Mouse (Mus musculus) olfactory bulb, adult 2 months (tissue): ENCODE measurements around the gene Trp53. TPM values are rescaled to one million over a fixed set of nuclear protein-coding genes. Genes with fewer than 3 reads are reported as not detected.

ENCODE experiments used
- H3K27ac ChIP-seq: fragments of 200-500 bp; 2 replicates; pipeline ENCODE4 v1.5.1; 2012; ENCODE audit warnings: low read depth, low read length; ENCODE audit not compliant: insufficient read depth
- H3K4me1 ChIP-seq: fragments of 200-500 bp; 2 replicates; pipeline ENCODE4 v1.6.1; 2012; ENCODE audit warnings: low read length; ENCODE audit not compliant: control insufficient read depth, insufficient read depth
- H3K4me3 ChIP-seq: fragments of 200-500 bp; 2 replicates; pipeline ENCODE4 v1.5.1; 2012; ENCODE audit warnings: mild to moderate bottlenecking, low read depth, low read length, moderate library complexity; ENCODE audit not compliant: insufficient read depth
- CTCF ChIP-seq: fragments of 200-500 bp; IDR thresholded peaks from 2 replicates; pipeline ENCODE4 v1.5.1; 2012; ENCODE audit warnings: low read depth, mild to moderate bottlenecking, low read length, moderate library complexity; ENCODE audit not compliant: insufficient read depth
- POLR2A ChIP-seq: fragments of 200-500 bp; IDR thresholded peaks from 2 replicates; pipeline ENCODE4 v1.6.1; 2012; ENCODE audit warnings: mild to moderate bottlenecking, low read depth, low read length, moderate library complexity; ENCODE audit not compliant: insufficient read depth
- WGBS: fragments of 180-500 bp; shearing (Covaris S2); methylation state at CpG from one replicate; pipeline ENCODE4 v1.1.7; 2018; 5-methylcytosine and 5-hydroxymethylcytosine counted together
- polyA plus RNA-seq: library from polyadenylated mRNA; stranded (reverse); fragments of >200 nt; gene quantifications from 2 replicates; pipeline ENCODE4 v1.2.4, GENCODE M21; 2012; ENCODE audit warnings: low replicate concordance; ENCODE audit not compliant: missing spikeins, insufficient read depth, insufficient read length

Gene Trp53
- polyA plus RNA-seq, 1 experiment, result not detected

- Histone ChIP-seq H3K4me3 (peak overlapping the region; percentile 69), H3K27ac (peak overlapping the region; percentile 82), H3K4me1 (peaks cover 15% of the 10 kb centered on the region)
- under 1% methylated on average over 39 of the region's 39 CpGs for WGBS
- peak; percentile 97 for TF ChIP-seq CTCF
- peak; percentile 51; the same call in 1 of the 2 replicates for TF ChIP-seq POLR2A
These were observed 786 bp upstream of the Trp53 start for GRCm38 (mm10) chr11:69579128-69580017.

GRCm38 (mm10) chr11:69580572-69581146 lies 500 bp downstream of the Trp53 start:
- under 1% methylated on average over 25 of the region's 25 CpGs for WGBS
- peak overlapping the region; percentile 67 for H3K4me3 ChIP-seq
- peak overlapping the region; percentile 81 for H3K27ac ChIP-seq
- TF ChIP-seq CTCF, result no peak
- 0 out of 2 replicates have a peak, but pooled peaks have one; percentile 24 for TF ChIP-seq POLR2A
- peaks cover 15% of the 10 kb centered on the region for H3K4me1 ChIP-seq

- TF ChIP-seq CTCF, result no peak
- no peak; the same call in 1 of the 2 replicates for TF ChIP-seq POLR2A
- Histone ChIP-seq H3K4me1 (peaks cover 15% of the 10 kb centered on the region), H3K4me3 (peak overlapping the region; percentile 67), H3K27ac (peak overlapping the region; percentile 81)
- under 1% methylated on average over 36 of the region's 36 CpGs for WGBS
These were observed 1.1 kb downstream of the Trp53 start for GRCm38 (mm10) chr11:69581147-69581688.

GRCm38 (mm10) chr11:69581814-69582213 lies 1.7 kb downstream of the Trp53 start:
- H3K27ac ChIP-seq, result 0 out of 2 replicates have a peak overlapping the region, but pooled peaks have one; percentile 19
- no peak for TF ChIP-seq POLR2A
- no peak for TF ChIP-seq CTCF
- peaks cover 14% of the 10 kb centered on the region for H3K4me1 ChIP-seq
- 1% methylated on average over 8 of the region's 8 CpGs for whole genome bisulfite sequencing
- peak overlapping the region; percentile 67 for H3K4me3 ChIP-seq

- peaks cover 10% of the 10 kb centered on the region for H3K4me1 ChIP-seq
- 62% methylated on average over 9 of the region's 9 CpGs for WGBS
- H3K27ac ChIP-seq, result no peak overlapping the region
- TF ChIP-seq POLR2A (no peak), CTCF (no peak)
- no peak overlapping the region for H3K4me3 ChIP-seq
These were observed 2.2 kb downstream of the Trp53 start for GRCm38 (mm10) chr11:69582230-69582805.

GRCm38 (mm10) chr11:69584008-69584407 lies 3.8 kb downstream of the Trp53 start:
- Histone ChIP-seq H3K4me1 (no peaks in the 10 kb centered on the region), H3K4me3 (no peak overlapping the region), H3K27ac (no peak overlapping the region)
- no peak for TF ChIP-seq CTCF
- no peak for TF ChIP-seq POLR2A
- 75% methylated on average over 7 of the region's 7 CpGs for WGBS

GRCm38 (mm10) chr11:69584937-69585336 lies 4.8 kb downstream of the Trp53 start:
- Histone ChIP-seq H3K27ac (no peak overlapping the region), H3K4me3 (no peak overlapping the region), H3K4me1 (no peaks in the 10 kb centered on the region)
- TF ChIP-seq CTCF, result no peak
- no peak for TF ChIP-seq POLR2A
- WGBS, result 90% methylated on average over 13 of the region's 13 CpGs

- no peak overlapping the region for H3K27ac ChIP-seq
- TF ChIP-seq POLR2A (no peak), CTCF (no peak)
- no peak overlapping the region for H3K4me3 ChIP-seq
- 82% methylated on average over 7 of the region's 7 CpGs for WGBS
- no peaks in the 10 kb centered on the region for H3K4me1 ChIP-seq
These were observed 5.7 kb downstream of the Trp53 start for GRCm38 (mm10) chr11:69585718-69586325.
